Mouse (Mus musculus): ENCODE results near the gene Itsn1.
A peak's percentile ranks its signal among the peaks of the same experiment; 100 is the strongest.

The Itsn1 gene

GRCm38 (mm10) chr16:91870158-91870582 lies 141.1 kb downstream of the Itsn1 start:
- DNase-seq (ENCODE audit: extremely low spot score) = no peak

DNA sequence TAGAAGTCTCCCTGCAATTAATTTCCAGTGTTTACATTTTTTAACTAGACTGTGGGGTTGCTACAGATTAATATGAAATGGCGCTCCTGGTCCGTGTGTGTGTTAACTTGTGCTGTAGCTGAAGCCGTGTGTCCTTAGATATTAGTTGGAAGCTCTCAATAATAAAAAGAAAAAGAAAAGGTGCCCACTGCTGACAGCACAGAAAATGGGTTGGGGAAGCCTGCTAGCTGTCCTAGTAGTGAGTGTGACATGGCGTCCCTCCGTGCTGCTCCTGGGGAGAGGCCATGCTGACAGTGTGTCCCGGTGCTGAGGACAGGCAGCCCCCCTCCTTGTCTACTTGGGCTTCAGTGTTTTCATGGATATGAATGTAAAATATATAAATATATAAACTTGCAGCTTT lies 142.1 kb downstream of the Itsn1 start:
- DNase-seq (ENCODE audit: extremely low spot score) = no peak

DNA sequence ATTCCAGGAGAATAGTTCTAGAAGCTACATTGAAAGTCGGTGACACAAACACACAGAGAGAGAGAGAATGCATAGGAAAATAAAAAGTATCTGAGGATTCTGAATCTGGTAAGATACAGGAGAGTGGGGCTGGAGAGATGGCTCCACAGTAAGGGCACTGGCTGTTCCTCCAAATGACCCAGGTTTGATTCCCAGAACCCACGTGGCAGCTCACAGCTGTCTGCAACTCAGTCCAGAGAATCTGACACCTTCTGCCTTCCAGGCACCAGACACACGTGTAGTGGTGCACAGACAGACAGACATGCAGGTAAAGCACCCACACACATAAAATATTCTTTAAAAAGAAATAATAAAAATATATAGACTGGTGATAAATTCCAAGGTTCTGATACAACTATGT lies 144.6 kb downstream of the Itsn1 start:
- no peak for DNase-seq (ENCODE audit: extremely low spot score)

GRCm38 (mm10) chr16:91875567-91876344 lies 146.7 kb downstream of the Itsn1 start:
- no peak for DNase-seq (ENCODE audit: extremely low spot score)

GRCm38 (mm10) chr16:91876457-91876856 lies 147.4 kb downstream of the Itsn1 start:
- no peak for DNase-seq (ENCODE audit: extremely low spot score)

- DNase-seq (ENCODE audit: extremely low spot score) = no peak
These were observed 150.0 kb downstream of the Itsn1 start for GRCm38 (mm10) chr16:91879101-91879500.

DNA sequence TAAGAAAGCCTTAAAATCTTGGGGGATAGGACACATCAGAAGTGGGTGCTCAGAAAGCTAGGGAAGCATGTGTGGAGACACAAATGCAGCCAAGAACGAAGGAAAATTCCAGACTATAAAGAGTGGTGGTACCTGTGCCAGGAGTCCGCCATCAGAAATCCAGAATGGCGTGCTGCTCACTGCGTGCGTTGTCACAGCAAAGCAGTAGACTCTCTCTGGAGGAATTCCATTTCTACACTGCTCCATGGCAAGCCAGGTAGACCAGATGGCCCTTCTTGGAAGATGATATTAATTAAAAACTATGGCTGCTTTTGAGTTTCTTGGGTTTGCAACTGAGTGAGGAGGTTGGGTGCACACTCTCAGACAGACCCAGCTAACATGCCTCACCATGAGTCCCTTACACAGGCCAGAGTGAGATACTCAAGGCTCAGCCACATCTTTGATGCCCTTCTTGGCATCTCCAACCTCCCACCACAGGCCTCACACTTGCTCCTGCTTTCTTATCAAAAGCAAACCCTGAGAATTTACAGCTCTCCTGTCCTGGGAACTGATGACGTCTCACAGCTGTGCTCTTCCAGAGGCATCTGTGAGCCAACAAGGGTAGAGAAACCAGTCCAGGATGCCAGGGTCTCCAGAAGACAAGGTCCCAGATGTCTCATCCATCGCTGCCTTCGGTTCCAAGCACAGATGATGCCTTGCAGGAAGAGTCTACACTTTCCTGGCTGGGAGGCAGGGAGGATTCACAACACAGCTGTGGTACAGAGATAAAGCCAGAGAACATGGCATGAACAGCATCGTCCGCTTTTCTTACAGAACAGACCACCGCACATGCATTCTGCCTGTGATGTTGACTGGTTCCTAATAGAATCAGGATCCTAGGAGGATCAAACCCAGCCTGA lies 152.0 kb downstream of the Itsn1 start:
- no peak for DNase-seq (ENCODE audit: extremely low spot score)

- no peak for DNase-seq (ENCODE audit: extremely low spot score)
These were observed 153.2 kb downstream of the Itsn1 start for GRCm38 (mm10) chr16:91882168-91882859.

- DNase-seq (ENCODE audit: extremely low spot score) = no peak
These were observed 154.6 kb downstream of the Itsn1 start for GRCm38 (mm10) chr16:91883636-91884035.

GRCm38 (mm10) chr16:91884196-91884595 lies 155.1 kb downstream of the Itsn1 start:
- DNase-seq (ENCODE audit: extremely low spot score) = no peak

GRCm38 (mm10) chr16:91885389-91886122 lies 156.5 kb downstream of the Itsn1 start:
- DNase-seq (ENCODE audit: extremely low spot score) = peak; percentile 40

GRCm38 (mm10) chr16:91888368-91888767 lies 159.3 kb downstream of the Itsn1 start:
- no peak for DNase-seq (ENCODE audit: extremely low spot score)

GRCm38 (mm10) chr16:91889831-91890230 lies 160.8 kb downstream of the Itsn1 start:
- DNase-seq (ENCODE audit: extremely low spot score) = no peak

DNA sequence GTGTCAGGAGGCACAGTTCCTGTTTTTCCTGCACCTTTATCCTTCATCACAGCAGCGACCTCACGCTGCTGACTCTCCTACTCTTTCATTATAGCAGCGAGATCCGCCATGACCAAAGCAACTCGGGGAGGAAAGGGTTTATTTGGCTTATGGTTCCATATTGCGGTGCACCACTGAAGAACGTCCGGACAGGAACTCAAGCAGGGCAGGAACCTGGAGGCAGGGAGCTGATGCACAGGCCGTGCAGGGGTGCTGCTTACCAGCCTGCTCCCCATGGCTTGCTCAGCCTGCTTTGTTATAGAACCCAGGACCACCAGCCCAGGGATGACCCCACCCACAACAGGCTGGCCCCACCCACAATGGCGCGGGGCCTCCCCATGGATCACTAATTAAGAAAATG lies 162.1 kb downstream of the Itsn1 start:
- DNase-seq (ENCODE audit: extremely low spot score) = no peak

DNA sequence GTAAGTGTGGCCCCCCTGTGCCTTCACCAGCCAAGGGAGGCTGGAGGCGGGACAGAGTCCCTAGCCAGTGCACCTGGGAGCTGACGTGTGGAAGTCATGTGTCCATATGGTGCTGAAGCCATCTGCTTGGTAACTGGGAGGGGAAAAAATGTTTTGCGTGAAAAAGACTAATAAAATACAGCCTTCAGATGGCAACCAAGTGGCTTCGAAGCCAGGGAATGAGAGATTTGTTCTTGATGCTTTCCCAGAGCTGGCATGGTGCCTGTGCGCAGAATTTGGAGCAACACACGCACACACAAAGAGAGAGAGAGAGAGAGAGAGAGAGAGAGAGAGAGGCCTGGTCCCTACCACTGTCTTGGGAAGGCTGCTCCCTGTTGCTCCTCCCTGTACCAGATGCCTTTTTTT lies 167.3 kb downstream of the Itsn1 start:
- no peak for DNase-seq (ENCODE audit: extremely low spot score)

- DNase-seq (ENCODE audit: extremely low spot score) = no peak
These were observed 170.1 kb downstream of the Itsn1 start for GRCm38 (mm10) chr16:91898850-91899848.

- DNase-seq (ENCODE audit: extremely low spot score) = peak; percentile 19
These were observed 171.2 kb downstream of the Itsn1 start for GRCm38 (mm10) chr16:91900274-91900673.

GRCm38 (mm10) chr16:91903801-91904506 lies 174.9 kb downstream of the Itsn1 start:
- DNase-seq (ENCODE audit: extremely low spot score) = no peak

DNA sequence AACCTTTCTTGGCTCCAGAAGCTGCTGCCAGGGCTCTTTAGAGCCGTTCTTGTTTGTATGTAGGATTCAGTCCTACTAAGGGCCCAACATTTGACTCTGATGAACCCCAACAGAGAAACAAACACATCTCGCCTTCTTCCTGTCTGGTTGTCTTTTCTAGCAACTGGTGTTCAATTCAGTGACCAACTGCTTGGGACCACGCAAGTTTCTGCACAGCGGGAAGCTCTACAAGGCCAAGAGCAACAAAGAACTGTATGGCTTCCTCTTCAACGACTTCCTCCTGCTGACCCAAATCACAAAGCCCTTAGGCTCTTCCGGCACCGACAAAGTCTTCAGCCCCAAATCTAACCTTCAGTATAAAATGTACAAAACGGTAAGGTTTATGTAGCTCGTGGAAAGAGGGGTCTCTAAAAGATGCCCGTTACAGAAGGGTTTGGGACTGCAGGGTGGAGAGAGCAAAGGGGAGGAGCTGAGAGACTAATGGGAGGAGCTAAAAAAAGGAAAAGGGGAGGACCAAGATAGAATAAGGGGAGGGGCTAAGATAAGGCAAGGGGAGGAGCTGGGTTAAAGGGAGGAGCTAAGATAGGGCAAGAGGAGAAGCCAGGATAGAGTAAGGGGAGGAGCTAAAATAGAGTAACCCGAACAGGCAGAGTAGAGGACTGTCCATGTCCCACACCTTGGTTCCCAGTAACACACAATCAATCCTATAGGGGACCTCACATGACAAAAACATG lies 176.2 kb downstream of the Itsn1 start:
- no peak for DNase-seq (ENCODE audit: extremely low spot score)
